Mouse (Mus musculus): ENCODE results near the gene Gamt. TPM values are rescaled to one million over a fixed set of nuclear protein-coding genes. Genes with fewer than 3 reads are reported as not detected.
"Not testable (repeated sequence)": the region's sequence is repeated elsewhere in the genome, so short reads cannot be mapped to it uniquely, and the experiment has no call there.

Gene Gamt
- polyA plus RNA-seq, 1 experiment from 2014 or later = 19.0 TPM

- ATAC-seq (ENCODE audit: low FRiP score) = no peak
- peaks cover 8% of the 10 kb centered on the region; the same call in 1 of the 2 replicates for H3K4me1 ChIP-seq
- H3K4me2 ChIP-seq = no peak overlapping the region
- H3K36me3 ChIP-seq (replicated peaks) = peaks cover 98% of the 10 kb centered on the region
- H3K9ac ChIP-seq = no peak overlapping the region
- H3K27ac ChIP-seq = no peak overlapping the region
- WGBS = 91% methylated on average over 6 of the region's 6 CpGs
- H3K27me3 ChIP-seq = no peaks in the 10 kb centered on the region
- no peaks in the 10 kb centered on the region for H3K9me3 ChIP-seq
- no peak overlapping the region for H3K4me3 ChIP-seq (replicated peaks)
Observed at GRCm38 (mm10) chr10:80239791-80240190, 21.0 kb downstream of the Gamt start.

- WGBS = 95% methylated on average over 3 of the region's 3 CpGs
- H3K27ac ChIP-seq = no peak overlapping the region
- no peak overlapping the region for H3K4me2 ChIP-seq
- ATAC-seq (ENCODE audit: low FRiP score) = no peak
- H3K9me3 ChIP-seq = no peaks in the 10 kb centered on the region
- peaks cover 98% of the 10 kb centered on the region for H3K36me3 ChIP-seq (replicated peaks)
- peaks cover 23% of the 10 kb centered on the region for H3K4me1 ChIP-seq
- H3K27me3 ChIP-seq = no peaks in the 10 kb centered on the region
- no peak overlapping the region for H3K4me3 ChIP-seq (replicated peaks)
- no peak overlapping the region for H3K9ac ChIP-seq
Observed at GRCm38 (mm10) chr10:80238306-80238705, 22.5 kb downstream of the Gamt start.

DNA sequence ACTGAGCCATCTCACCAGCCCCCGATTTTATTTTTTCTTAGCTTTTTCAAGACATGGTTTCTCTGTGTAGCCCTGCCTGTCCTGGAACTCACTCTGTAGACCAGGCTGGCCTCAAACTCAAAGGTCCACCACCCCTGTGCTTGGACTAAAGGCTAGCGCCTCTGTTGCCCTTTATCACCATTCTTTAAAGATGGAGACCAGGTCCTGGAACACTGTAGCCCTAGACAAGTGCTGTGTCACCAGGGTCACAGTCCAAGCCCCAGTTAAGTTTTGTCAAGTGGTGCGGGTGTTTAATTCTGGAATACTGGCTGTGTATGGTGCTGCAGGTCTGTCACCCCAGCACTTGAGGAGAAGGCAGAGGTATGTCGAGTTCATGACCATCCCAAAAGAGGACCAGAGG lies 23.8 kb downstream of the Gamt start:
- Histone ChIP-seq H3K9me3 (no peaks in the 10 kb centered on the region), H3K27ac (no peak overlapping the region), H3K27me3 (no peaks in the 10 kb centered on the region), H3K4me1 (peaks cover 28% of the 10 kb centered on the region), H3K4me2 (no peak overlapping the region), H3K9ac (no peak overlapping the region), H3K36me3 (replicated peaks) (peaks cover 98% of the 10 kb centered on the region), H3K4me3 (replicated peaks) (no peak overlapping the region)
- ATAC-seq (ENCODE audit: low FRiP score) = no peak
- WGBS = 84% methylated on average over 4 of the region's 4 CpGs

- WGBS = 95% methylated on average over 13 of the region's 13 CpGs
- Histone ChIP-seq H3K4me1 (peaks cover 28% of the 10 kb centered on the region), H3K9ac (no peak overlapping the region), H3K27ac (no peak overlapping the region), H3K4me3 (replicated peaks) (no peak overlapping the region), H3K9me3 (no peaks in the 10 kb centered on the region), H3K27me3 (no peaks in the 10 kb centered on the region), H3K4me2 (no peak overlapping the region), H3K36me3 (replicated peaks) (peaks cover 98% of the 10 kb centered on the region)
- no peak for ATAC-seq (ENCODE audit: low FRiP score)
Observed at GRCm38 (mm10) chr10:80236145-80236825, 24.5 kb downstream of the Gamt start.

DNA sequence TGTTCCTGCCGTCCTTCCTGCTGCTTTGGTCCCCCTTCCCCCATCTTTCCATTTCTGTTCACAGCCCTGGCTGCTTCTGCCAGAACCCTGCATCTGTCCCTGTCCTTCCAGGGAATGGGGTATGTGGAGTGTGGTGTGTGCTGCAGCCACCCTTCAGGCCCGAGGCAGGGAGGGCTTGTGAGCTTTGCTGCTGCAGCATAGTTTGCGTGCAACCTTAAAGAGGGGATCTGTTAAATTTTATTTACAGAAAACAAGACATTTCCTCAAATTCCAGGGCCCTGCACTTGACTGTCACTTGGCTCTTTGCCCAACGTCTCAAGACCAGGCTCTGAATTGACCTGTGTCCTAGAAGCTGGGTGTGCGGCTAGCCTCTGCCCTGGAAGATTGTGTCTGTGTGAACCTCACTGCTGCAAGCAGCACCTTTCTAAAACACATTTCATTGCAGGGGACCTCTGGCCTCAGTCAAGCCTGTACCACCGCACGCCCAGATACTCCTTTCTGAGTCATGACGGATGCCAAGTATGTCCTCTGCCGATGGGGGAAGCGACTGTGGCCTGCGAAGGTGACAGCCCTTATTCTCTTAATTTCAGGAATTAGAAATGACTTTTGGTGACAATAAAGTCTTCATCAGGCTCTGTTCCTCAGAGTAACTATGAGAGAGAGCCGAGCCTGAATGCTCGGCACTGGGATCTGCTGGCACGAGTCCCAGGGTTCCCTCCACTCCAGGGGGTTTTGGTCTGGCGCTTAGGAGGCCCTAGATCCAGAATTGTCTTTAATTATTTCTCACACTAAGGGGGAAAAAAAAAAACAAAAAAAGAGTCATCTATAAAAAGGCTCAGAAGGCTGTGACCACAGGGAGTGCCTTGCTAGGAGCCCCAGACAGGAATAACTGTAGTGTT lies 32.7 kb downstream of the Gamt start:
- Histone ChIP-seq H3K4me1 (peaks cover 58% of the 10 kb centered on the region), H3K9me3 (no peaks in the 10 kb centered on the region), H3K27me3 (no peaks in the 10 kb centered on the region), H3K27ac (peak overlapping the region; percentile 95), H3K4me2 (peak overlapping the region; percentile 95), H3K36me3 (replicated peaks) (peaks cover 36% of the 10 kb centered on the region), H3K9ac (peak overlapping the region; percentile 98), H3K4me3 (replicated peaks) (peak overlapping the region; percentile 87)
- ATAC-seq (ENCODE audit: low FRiP score) = no peak
- 58% methylated on average over 15 of the region's 15 CpGs for WGBS

GRCm38 (mm10) chr10:80227166-80227539 lies 33.7 kb downstream of the Gamt start:
- ATAC-seq (ENCODE audit: low FRiP score) = no peak

DNA sequence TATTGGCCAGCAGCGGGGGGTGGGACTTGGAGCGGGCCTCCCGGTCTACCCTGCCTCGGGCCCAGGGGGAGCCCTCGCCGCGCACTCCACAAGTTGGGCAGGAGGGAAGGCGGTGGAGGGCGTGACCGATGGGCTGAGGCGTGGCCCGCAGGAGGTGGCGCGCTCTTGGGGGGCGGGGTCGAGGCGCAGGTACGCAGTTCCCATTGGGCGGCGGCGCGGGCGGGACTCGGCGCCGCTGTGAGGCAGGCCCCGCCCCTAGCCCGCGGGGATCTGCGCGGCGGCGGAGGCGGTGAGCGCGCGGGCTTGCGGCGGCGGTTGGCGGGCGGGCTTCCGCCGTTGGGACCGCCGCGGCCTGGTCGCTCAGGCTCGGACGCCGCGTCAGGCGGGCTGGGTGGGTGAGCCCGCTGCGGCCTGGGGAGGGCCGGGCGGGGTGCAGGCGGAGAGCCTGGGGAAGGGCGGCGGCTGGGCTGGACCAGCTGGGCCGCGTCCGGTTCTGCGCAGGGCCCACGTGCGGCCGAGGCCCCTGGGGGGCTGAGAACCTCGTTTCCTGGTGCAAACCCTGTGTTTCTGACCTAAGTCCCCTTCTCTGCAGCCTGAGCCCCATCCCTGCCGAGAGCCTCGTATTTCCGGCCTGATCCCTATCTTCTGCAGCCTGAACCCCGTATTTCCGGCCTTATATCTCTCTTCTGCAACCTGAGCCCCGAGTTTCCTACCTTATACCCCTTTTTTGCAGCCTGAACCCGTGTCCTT lies 34.2 kb downstream of the Gamt start, which contains the start of gene Mum1:
Mum1 (plus strand) TSS at position 19 of the 750 bp plus-strand sequence.
- WGBS = under 1% methylated on average over 64 of the region's 75 CpGs
- Histone ChIP-seq H3K9me3 (no peaks in the 10 kb centered on the region), H3K4me2 (peak within 1 kb of the TSS; percentile 95), H3K27ac (peak within 1 kb of the TSS; percentile 95), H3K4me1 (peaks cover 54% of the 10 kb centered on the region), H3K4me3 (replicated peaks) (peak within 1 kb of the TSS; percentile 87), H3K9ac (peak within 1 kb of the TSS; percentile 98), H3K36me3 (replicated peaks) (peaks cover 20% of the 10 kb centered on the region), H3K27me3 (no peaks in the 10 kb centered on the region)
- ATAC-seq (ENCODE audit: low FRiP score) = peak; percentile 97

More at GRCm38 (mm10) chr10:80227166-80227539, 33.7 kb downstream of the Gamt start:
- Histone ChIP-seq H3K4me3 (replicated peaks) (peak overlapping the region; percentile 87), H3K9ac (peak overlapping the region; percentile 98), H3K4me2 (peak overlapping the region; percentile 95), H3K9me3 (no peaks in the 10 kb centered on the region), H3K27ac (peak overlapping the region; percentile 95), H3K27me3 (no peaks in the 10 kb centered on the region), H3K36me3 (replicated peaks) (peaks cover 26% of the 10 kb centered on the region), H3K4me1 (peaks cover 52% of the 10 kb centered on the region)
- 8% methylated on average over 10 of the region's 10 CpGs for WGBS

GRCm38 (mm10) chr10:80226071-80226415 lies 34.8 kb downstream of the Gamt start:
- WGBS = 0% methylated on average over 14 of the region's 14 CpGs
- H3K27me3 ChIP-seq = no peaks in the 10 kb centered on the region
- peak overlapping the region; percentile 87 for H3K4me3 ChIP-seq (replicated peaks)
- H3K9me3 ChIP-seq = no peaks in the 10 kb centered on the region
- H3K4me2 ChIP-seq = peak overlapping the region; percentile 95
- peak overlapping the region; percentile 95 for H3K27ac ChIP-seq
- no peak for ATAC-seq (ENCODE audit: low FRiP score)
- H3K9ac ChIP-seq = peak overlapping the region; percentile 33
- peaks cover 17% of the 10 kb centered on the region for H3K36me3 ChIP-seq (replicated peaks)
- H3K4me1 ChIP-seq = peaks cover 57% of the 10 kb centered on the region

DNA sequence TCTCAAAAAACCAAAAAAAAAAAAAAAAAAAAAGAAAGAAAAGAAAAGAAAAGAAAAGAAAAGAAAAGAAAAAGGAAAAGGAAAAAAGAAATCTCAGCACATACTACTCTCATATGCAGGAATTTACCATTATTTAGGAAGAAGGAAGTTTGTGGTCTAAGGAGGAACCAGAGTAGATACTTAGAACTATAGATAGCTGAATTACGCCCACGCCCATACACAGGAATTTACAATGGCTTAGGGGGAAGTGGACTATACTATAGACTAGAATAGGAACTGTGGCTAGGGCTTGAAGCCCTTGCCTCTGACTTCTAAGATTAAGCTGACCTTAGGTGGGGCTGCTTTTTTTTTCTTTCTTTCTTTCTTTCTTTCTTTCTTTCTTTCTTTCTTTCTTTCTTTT lies 37.7 kb downstream of the Gamt start:
- 86% methylated on average over 2 of the region's 2 CpGs for WGBS
- not testable (repeated sequence) for H3K27me3 ChIP-seq; H3K9ac ChIP-seq; ATAC-seq (ENCODE audit: low FRiP score); H3K4me2 ChIP-seq; H3K9me3 ChIP-seq; H3K36me3 ChIP-seq (replicated peaks); H3K27ac ChIP-seq; H3K4me3 ChIP-seq (replicated peaks)
- H3K4me1 ChIP-seq = peaks cover 38% of the 10 kb centered on the region

DNA sequence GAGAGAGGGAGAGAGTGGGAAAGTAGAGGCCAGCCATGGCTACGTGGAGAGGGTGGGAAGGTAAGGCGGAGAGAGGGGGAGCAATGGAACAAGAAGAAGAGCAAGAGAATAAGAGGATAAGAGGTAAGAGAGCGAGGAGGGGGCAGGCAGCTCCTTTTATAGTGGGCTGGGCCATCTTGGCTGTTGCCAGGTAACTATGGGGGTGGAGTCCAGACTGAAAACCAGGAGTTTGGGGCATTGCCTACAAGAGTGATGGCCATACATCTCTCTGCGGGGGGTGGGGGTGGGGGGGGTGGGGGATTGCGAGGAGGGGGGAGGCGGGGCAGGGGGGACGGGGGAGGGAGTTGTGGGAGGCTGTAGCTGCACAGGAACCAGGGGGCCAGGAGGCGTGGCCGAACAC lies 40.1 kb downstream of the Gamt start:
- H3K27ac ChIP-seq = no peak overlapping the region
- H3K9ac ChIP-seq = no peak overlapping the region
- ATAC-seq (ENCODE audit: low FRiP score) = no peak
- no peaks in the 10 kb centered on the region for H3K36me3 ChIP-seq (replicated peaks)
- 42% methylated on average over 8 of the region's 9 CpGs for WGBS
- H3K4me2 ChIP-seq = no peak overlapping the region
- no peaks in the 10 kb centered on the region for H3K9me3 ChIP-seq
- H3K4me3 ChIP-seq (replicated peaks) = no peak overlapping the region
- peaks cover 3% of the 10 kb centered on the region; the same call in 1 of the 2 replicates for H3K27me3 ChIP-seq
- H3K4me1 ChIP-seq = peaks cover 25% of the 10 kb centered on the region

GRCm38 (mm10) chr10:80215048-80215772 lies 45.6 kb downstream of the Gamt start:
- no peaks in the 10 kb centered on the region for H3K36me3 ChIP-seq (replicated peaks)
- H3K9me3 ChIP-seq = no peaks in the 10 kb centered on the region
- H3K4me3 ChIP-seq (replicated peaks) = no peak overlapping the region
- peaks cover 19% of the 10 kb centered on the region for H3K4me1 ChIP-seq
- peak overlapping the region; percentile 71 for H3K27ac ChIP-seq
- 0 out of 2 replicates have a peak, but pooled peaks have one; percentile 41 for ATAC-seq (ENCODE audit: low FRiP score)
- no peak overlapping the region for H3K9ac ChIP-seq
- 0 out of 2 replicates have a peak overlapping the region, but pooled peaks have one; percentile 15 for H3K4me2 ChIP-seq
- no peaks in the 10 kb centered on the region for H3K27me3 ChIP-seq
- 9% methylated on average over 16 of the region's 16 CpGs for WGBS
